Mouse (Mus musculus): ENCODE measurements around the gene Ilf3. TPM values are rescaled to one million over a fixed set of nuclear protein-coding genes. Genes with fewer than 3 reads are reported as not detected.
"Not testable (repeated sequence)": the region's sequence is repeated elsewhere in the genome, so short reads cannot be mapped to it uniquely, and the experiment has no call there.

Ilf3 gene
- 253 and 276 TPM in 2 replicates for polyA plus RNA-seq (2015; fragmentation: Nextera tagmentation; extraction: Ambion mirVana)

DNA sequence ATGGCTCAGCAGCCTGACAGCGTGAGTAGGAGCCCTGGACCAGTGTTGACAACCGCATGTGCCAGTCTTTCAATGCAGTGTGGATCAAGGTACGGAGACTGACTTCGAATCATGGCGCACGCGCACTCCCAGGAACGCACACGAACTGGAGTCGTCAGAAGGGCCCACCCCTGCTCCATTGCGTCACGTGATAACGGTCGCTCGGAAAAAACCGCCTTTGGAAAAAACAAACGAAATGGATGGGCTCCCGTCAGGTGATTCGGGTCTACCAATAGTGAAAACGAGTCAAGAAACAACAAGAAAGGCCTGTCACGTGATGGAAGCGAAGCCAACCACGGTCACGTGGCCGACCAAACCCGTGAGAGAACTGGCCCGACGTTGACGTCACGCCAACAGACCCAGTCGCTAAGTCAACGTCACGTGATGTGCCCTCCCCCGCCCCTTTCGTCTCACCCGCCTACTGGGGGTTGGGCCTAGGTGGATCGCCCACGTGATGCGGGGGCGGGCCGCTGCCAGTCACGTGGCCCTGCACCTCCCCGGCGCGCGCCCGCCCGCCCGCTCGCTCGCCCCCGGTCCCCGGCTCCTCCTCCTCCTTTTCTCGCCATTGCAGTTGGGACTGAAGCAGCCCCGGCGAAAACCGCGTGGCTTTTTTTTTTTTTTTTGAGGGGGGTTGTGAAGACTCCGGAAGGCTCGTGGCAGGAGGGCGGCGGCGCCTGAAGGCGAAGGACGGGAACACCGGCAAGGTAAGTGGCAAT lies at the start of gene Ilf3:
Gene Ilf3, plus strand, starts transcription at position 515 of the 755 bp plus-strand sequence.
- peak; percentile 94 for ATAC-seq (ENCODE audit: low FRiP score)
- H3K4me3 ChIP-seq: peak within 1 kb of the TSS; percentile 83
- peaks cover 9% of the 10 kb centered on the region for H3K36me3 ChIP-seq
- under 1% methylated on average over 62 of the region's 66 CpGs for WGBS
- H3K9ac ChIP-seq: peak within 1 kb of the TSS; percentile 90
- no peaks in the 10 kb centered on the region for H3K9me3 ChIP-seq
- H3K4me2 ChIP-seq: peak within 1 kb of the TSS; percentile 90
- peaks cover 30% of the 10 kb centered on the region for H3K4me1 ChIP-seq (replicated peaks)
- H3K27me3 ChIP-seq: 0 out of 2 replicates have a peak, but pooled peaks cover 4% of the 10 kb centered on the region
- peak within 1 kb of the TSS; percentile 94 for H3K27ac ChIP-seq

DNA sequence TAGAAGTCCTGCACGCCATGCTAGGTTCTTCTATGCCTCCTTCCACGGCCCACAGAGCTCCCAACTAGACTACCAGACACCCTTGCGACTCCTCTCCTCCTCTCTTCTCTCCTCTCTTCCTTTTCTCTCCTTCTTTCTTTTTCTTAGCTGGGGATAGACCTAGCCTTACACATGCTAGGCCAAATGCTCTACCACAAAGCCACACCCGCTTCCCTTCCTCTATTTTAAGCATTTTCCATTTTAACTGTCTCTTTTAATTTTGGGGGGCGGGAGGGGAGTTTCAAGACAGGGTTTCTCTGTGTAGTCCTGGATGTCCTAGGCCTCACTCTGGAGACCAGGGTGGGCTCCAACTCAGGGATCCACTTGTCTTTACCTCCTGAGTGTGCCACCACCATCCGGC lies 48.9 kb upstream of the Ilf3 start:
- ATAC-seq (ENCODE audit: low FRiP score): no peak
- Histone ChIP-seq H3K4me1 (replicated peaks) (peaks cover 21% of the 10 kb centered on the region), H3K27me3 (no peaks in the 10 kb centered on the region), H3K27ac (no peak overlapping the region), H3K36me3 (no peaks in the 10 kb centered on the region), H3K4me2 (no peak overlapping the region), H3K9me3 (no peaks in the 10 kb centered on the region), H3K4me3 (no peak overlapping the region), H3K9ac (no peak overlapping the region)
- 92% methylated on average over 6 of the region's 6 CpGs for WGBS

DNA sequence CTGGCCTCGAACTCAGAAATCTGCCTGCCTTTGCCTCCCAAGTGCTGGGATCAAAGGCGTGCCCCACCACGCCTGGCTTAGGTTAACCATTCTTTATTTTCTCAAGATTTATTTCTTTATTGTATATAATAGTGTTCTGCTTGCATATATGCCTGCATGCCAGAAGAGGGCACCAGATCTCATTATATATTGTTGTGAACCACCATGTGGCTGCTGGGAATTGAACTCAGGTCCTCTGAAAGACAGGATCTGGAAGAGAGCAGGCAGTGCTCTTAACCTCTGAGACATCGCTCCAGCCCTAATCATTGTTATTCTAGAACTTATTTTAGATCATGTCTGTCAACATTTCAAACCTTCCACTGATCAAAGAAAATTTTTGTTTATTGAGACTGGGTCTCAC lies 48.2 kb upstream of the Ilf3 start:
- Histone ChIP-seq H3K9ac (no peak overlapping the region), H3K36me3 (0 out of 2 replicates have a peak, but pooled peaks cover 2% of the 10 kb centered on the region), H3K4me2 (no peak overlapping the region), H3K4me3 (no peak overlapping the region), H3K27me3 (no peaks in the 10 kb centered on the region), H3K27ac (no peak overlapping the region), H3K9me3 (no peaks in the 10 kb centered on the region), H3K4me1 (replicated peaks) (peaks cover 21% of the 10 kb centered on the region)
- 95% methylated on average over 4 of the region's 4 CpGs for WGBS
- ATAC-seq (ENCODE audit: low FRiP score): no peak

DNA sequence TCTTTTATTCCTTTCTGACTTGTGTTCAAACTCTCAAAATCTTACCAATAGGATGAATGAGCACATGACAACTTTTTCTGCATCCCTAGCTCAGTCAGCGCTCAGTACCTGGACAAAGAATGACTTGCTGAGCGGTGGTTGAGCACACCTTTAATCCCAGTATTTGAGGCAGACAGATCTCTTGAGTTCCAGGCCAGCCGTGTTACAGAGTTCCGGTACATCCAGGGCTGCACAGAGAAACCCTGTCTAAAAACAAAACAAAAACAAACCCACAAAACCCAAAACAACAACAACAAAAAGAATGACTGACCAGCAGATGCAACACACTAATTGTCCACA lies 47.4 kb upstream of the Ilf3 start:
- H3K27me3 ChIP-seq: no peaks in the 10 kb centered on the region
- no peak overlapping the region; the same call in 1 of the 2 replicates for H3K27ac ChIP-seq
- peak overlapping the region; percentile 86 for H3K9ac ChIP-seq
- peak overlapping the region; percentile 96 for H3K4me2 ChIP-seq
- H3K9me3 ChIP-seq: no peaks in the 10 kb centered on the region
- peak; percentile 59 for ATAC-seq (ENCODE audit: low FRiP score)
- 0 out of 2 replicates have a peak, but pooled peaks cover 2% of the 10 kb centered on the region for H3K36me3 ChIP-seq
- H3K4me1 ChIP-seq (replicated peaks): peaks cover 21% of the 10 kb centered on the region
- 29% methylated on average over 4 of the region's 4 CpGs for WGBS
- peak overlapping the region; percentile 78 for H3K4me3 ChIP-seq

DNA sequence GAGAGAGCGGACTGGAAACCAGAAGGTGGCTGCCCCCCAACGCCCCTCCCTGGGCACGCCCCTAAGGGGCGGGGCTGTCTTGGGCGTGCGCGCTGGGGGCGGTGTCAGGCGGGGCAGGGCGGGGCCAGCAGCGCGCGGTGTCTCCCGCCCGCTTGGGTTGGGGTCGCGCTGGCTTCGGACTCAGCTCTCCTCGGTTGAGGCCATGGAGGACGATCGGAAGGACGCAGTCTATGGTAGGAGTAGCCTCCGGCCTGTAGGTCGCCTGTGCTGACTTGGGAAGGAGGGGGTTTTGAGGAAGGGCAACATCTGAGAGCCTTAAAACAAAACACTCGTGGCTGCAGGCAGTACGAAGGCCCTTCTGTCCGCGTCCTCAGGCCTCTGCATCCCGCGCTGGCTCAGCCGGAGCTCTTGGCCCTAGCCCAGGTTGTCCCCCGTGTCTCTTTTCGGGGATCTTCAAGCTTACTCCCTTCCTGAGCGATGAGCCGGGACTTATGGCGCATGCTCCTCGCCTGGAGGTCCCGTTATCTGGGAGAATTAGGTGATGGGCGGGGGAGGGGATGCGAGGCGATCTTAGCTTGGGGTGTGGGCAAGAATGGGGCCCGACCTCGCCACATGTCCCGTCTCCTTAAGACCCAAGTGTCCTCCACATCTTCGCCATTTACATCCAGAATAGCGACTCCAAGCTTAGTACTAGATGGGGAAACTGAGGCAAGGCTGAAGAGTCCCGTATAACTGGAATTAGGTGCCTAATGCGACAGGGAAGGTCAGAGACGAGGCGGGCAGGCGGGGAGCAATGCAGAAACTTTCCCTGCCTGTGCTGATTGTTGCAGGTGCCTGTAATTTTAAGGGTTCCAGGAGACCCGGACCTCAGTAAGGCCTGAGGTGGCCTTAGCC lies 46.8 kb upstream of the Ilf3 start, which contains the start of gene Slc44a2:
Gene Slc44a2, plus strand, starts transcription at position 80 of the 894 bp plus-strand sequence.
- Histone ChIP-seq H3K4me2 (peak within 1 kb of the TSS; percentile 96), H3K4me3 (peak within 1 kb of the TSS; percentile 78), H3K27me3 (no peaks in the 10 kb centered on the region), H3K9me3 (no peaks in the 10 kb centered on the region), H3K9ac (peak within 1 kb of the TSS; percentile 86), H3K4me1 (replicated peaks) (peaks cover 21% of the 10 kb centered on the region), H3K27ac (peak within 1 kb of the TSS; percentile 70), H3K36me3 (0 out of 2 replicates have a peak, but pooled peaks cover 2% of the 10 kb centered on the region)
- under 1% methylated on average over 52 of the region's 52 CpGs for WGBS
- peak; percentile 92 for ATAC-seq (ENCODE audit: low FRiP score)

DNA sequence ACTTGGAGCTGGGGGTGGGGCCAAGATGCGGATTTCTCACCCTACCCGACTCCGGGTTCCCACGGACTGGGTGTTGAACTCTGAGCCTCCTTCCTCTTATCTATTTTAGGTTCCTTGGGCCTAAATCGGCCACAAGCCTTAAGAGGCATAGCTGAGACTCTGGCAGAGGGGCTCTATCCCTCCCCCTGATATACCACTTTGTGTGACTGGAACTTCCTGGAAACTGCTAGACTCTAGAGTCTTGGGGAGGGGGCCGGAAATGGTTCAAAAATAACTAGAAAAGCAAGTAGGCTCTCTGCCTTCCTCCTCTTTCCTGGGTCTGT lies 46.2 kb upstream of the Ilf3 start:
- H3K4me3 ChIP-seq: peak overlapping the region; percentile 78
- WGBS: 20% methylated on average over 6 of the region's 6 CpGs
- peak; percentile 22; the same call in 1 of the 2 replicates for ATAC-seq (ENCODE audit: low FRiP score)
- H3K27me3 ChIP-seq: no peaks in the 10 kb centered on the region
- peaks cover 21% of the 10 kb centered on the region for H3K4me1 ChIP-seq (replicated peaks)
- H3K9me3 ChIP-seq: no peaks in the 10 kb centered on the region
- H3K9ac ChIP-seq: peak overlapping the region; percentile 86
- peak overlapping the region; percentile 70; the same call in 1 of the 2 replicates for H3K27ac ChIP-seq
- peak overlapping the region; percentile 96 for H3K4me2 ChIP-seq
- 0 out of 2 replicates have a peak, but pooled peaks cover 3% of the 10 kb centered on the region for H3K36me3 ChIP-seq

DNA sequence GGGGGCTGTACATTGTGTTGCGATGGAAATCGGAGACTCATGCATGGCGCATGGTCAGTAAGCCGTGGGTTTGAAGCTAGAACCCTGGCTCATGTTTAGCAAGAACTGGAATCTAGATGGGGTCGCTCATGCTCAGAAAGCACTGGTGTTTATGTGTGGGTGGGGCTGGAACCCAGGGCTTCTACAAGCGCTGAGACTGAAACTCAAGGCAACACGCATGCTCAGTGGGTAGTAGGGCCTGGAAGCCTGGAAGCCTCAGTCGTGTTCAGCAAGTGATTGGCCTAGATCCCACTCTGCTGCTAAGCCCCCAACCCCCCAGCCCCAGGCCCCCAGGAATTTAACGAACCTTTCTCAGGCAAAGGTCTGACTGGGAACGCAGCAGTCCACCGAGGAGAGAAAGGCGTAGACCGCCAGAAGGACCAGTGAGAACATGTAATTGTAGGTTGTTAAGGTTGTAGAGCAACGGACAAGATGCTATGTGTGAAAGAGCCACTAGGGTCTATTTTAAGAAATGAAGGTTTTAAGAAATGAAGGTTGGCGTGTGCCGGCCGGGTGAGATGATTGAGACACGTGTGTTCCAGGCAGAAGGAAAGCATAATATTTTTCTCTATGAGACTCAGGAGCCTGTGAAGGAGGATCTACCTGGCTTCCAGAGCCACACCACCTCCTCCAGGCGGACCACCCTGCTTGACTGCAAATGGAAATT lies 45.3 kb upstream of the Ilf3 start:
- Histone ChIP-seq H3K4me3 (peak overlapping the region; percentile 78), H3K9ac (no peak overlapping the region)
- no peak for ATAC-seq (ENCODE audit: low FRiP score)

DNA sequence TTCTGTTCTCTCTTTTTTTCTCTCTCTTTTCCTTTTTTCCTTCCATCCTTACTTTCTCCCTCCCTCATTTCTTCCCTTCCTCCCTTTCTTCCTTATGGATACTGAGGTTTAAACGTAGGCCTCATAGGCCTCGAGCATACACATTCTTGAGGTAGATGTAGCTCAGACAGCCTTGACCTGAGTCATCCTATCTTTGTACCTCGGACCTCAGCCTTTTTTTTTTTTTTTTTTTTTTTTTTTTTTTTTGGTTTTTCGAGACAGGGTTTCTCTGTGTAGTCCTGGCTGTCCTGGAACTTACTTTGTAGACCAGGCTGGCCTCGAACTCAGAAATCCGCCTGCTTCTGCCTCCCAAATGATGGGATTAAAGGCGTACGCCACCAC lies 44.8 kb upstream of the Ilf3 start:
- not testable (repeated sequence) for H3K27ac ChIP-seq; H3K9ac ChIP-seq; H3K4me3 ChIP-seq; H3K36me3 ChIP-seq; ATAC-seq (ENCODE audit: low FRiP score); H3K9me3 ChIP-seq; H3K27me3 ChIP-seq
- WGBS: 85% methylated on average over 8 of the region's 8 CpGs
- H3K4me1 ChIP-seq (replicated peaks): peaks cover 21% of the 10 kb centered on the region
- 0 out of 2 replicates have a peak overlapping the region, but pooled peaks have one; percentile 96 for H3K4me2 ChIP-seq

More for the DNA sequence above, 45.3 kb upstream of the Ilf3 start:
- Histone ChIP-seq H3K27me3 (no peaks in the 10 kb centered on the region), H3K36me3 (0 out of 2 replicates have a peak, but pooled peaks cover 5% of the 10 kb centered on the region), H3K27ac (no peak overlapping the region), H3K4me2 (peak overlapping the region; percentile 96), H3K4me1 (replicated peaks) (peaks cover 21% of the 10 kb centered on the region), H3K9me3 (no peaks in the 10 kb centered on the region)
- WGBS: 85% methylated on average over 19 of the region's 19 CpGs

DNA sequence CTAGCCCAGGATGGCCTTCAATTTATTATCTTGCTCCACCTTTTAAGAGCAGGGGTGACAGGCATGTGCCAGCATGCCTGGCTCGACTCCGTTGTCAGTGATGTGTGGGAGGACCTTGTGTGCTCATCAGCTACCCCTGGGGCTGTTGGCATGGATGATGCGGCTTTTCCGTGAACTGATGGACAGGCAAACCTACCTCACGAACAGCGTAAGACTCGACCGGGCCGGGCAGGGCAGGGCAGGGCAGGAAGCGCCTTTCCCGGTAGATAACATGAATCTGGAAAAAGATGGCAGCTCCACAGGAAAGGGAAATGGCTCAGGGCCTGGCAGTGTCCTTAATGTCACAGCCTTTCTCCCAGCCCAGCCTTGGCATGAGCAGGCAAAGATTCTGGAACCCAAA lies 43.4 kb upstream of the Ilf3 start:
- Histone ChIP-seq H3K27me3 (no peaks in the 10 kb centered on the region), H3K4me2 (no peak overlapping the region), H3K9me3 (no peaks in the 10 kb centered on the region), H3K4me3 (no peak overlapping the region), H3K36me3 (0 out of 2 replicates have a peak, but pooled peaks cover 5% of the 10 kb centered on the region), H3K27ac (no peak overlapping the region), H3K9ac (no peak overlapping the region), H3K4me1 (replicated peaks) (peaks cover 21% of the 10 kb centered on the region)
- no peak for ATAC-seq (ENCODE audit: low FRiP score)
- 84% methylated on average over 11 of the region's 11 CpGs for WGBS

DNA sequence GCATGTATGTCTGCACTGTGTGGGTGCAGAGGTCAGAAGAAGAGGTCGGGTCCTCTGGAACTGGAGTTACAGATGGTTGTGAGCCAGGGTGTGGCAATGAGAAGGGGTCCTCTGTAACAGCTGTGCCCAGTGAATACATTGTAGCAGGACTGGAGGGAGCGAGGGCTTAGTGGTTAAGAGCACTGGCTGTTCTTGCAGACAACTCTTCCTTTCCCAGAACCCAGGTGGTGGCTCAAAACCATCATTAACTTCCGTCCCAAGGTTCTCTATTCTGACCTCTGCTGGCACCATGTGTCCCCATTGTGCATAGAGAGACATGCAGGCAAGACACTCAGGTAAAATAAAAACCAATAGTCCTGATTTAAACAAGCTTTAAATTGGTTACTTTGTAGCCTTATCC lies 40.1 kb upstream of the Ilf3 start:
- Histone ChIP-seq H3K9ac (no peak overlapping the region), H3K27ac (no peak overlapping the region), H3K9me3 (no peaks in the 10 kb centered on the region), H3K4me1 (replicated peaks) (peaks cover 16% of the 10 kb centered on the region), H3K36me3 (0 out of 2 replicates have a peak, but pooled peaks cover 5% of the 10 kb centered on the region), H3K27me3 (no peaks in the 10 kb centered on the region), H3K4me3 (no peak overlapping the region), H3K4me2 (no peak overlapping the region)
- 60% methylated on average over 3 of the region's 3 CpGs for WGBS
- ATAC-seq (ENCODE audit: low FRiP score): no peak

DNA sequence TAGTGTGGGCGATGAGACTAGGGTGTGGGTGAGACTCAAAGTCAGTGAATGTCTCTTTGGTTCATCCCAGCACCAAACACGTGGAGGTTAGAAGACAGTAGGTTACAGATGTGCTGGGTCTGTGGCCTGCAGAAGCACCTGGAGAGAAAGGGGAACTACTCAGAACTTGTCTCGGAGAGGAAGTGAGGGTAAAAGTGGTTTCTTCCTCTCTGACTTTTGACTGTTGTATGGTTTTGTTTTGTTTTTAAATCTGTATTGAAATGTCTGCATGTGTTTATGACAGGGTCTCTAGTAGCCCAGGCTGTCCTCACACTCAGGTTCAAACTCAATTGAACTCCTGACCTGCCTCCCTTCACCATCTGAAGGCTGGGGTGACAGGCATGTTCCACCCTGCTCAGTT lies 39.6 kb upstream of the Ilf3 start:
- 78% methylated on average over 3 of the region's 3 CpGs for WGBS
- Histone ChIP-seq H3K4me1 (replicated peaks) (peaks cover 18% of the 10 kb centered on the region), H3K9ac (no peak overlapping the region), H3K9me3 (no peaks in the 10 kb centered on the region), H3K27me3 (no peaks in the 10 kb centered on the region), H3K4me3 (no peak overlapping the region), H3K36me3 (0 out of 2 replicates have a peak, but pooled peaks cover 5% of the 10 kb centered on the region), H3K4me2 (no peak overlapping the region), H3K27ac (no peak overlapping the region)
- ATAC-seq (ENCODE audit: low FRiP score): no peak

DNA sequence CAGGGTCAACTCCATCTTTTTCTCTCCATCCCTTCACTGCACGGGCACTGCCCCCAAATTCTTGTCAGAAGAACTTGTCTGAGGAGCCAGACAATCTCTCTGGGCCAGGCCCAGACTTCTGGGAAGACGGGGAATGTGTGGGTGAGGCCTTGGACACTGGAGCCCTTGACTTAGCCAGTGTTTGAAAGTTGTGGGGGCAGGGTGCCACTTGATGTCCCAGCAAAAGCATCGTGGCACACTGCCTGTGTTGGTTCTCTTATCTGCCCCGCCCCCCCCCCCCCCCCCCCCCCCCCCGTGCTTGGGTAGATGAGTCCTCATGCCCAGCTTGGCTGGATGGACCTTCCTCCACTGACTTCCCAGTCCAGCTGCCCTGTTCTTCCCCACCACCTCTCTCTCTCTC lies 38.6 kb upstream of the Ilf3 start:
- WGBS: 89% methylated on average over 3 of the region's 5 CpGs
- H3K9ac ChIP-seq: no peak overlapping the region
- H3K9me3 ChIP-seq: no peaks in the 10 kb centered on the region
- H3K4me2 ChIP-seq: no peak overlapping the region
- no peak overlapping the region for H3K27ac ChIP-seq
- no peak overlapping the region for H3K4me3 ChIP-seq
- H3K36me3 ChIP-seq: 0 out of 2 replicates have a peak, but pooled peaks cover 5% of the 10 kb centered on the region
- no peaks in the 10 kb centered on the region for H3K27me3 ChIP-seq
- ATAC-seq (ENCODE audit: low FRiP score): no peak
- H3K4me1 ChIP-seq (replicated peaks): peaks cover 21% of the 10 kb centered on the region
